Mouse (Mus musculus): ENCODE data around the gene Il11. TPM values are rescaled to one million over a fixed set of nuclear protein-coding genes. Genes with fewer than 3 reads are reported as not detected.

Il11 gene
- total RNA-seq, 2 experiments from 2014 or later = 0.26 TPM; not detected in 1

GRCm38 (mm10) chr7:4748321-4748720 is 34.3 kb downstream of the Il11 start:
- no peak for DNase-seq (ENCODE audit: low spot score)
- intact Hi-C loops (cut with DNase I) = no loop called here

GRCm38 (mm10) chr7:4747156-4747899 is 35.3 kb downstream of the Il11 start:
- intact Hi-C loops (cut with DNase I) = no loop called here
- DNase-seq (ENCODE audit: low spot score) = no peak

- intact Hi-C loops (cut with DNase I) = no loop called here
- no peak for DNase-seq (ENCODE audit: low spot score)
Measured at GRCm38 (mm10) chr7:4746326-4746980, 36.2 kb downstream of the Il11 start.

GRCm38 (mm10) chr7:4744886-4745285 is 37.8 kb downstream of the Il11 start:
- DNase-seq (ENCODE audit: low spot score) = no peak
- intact Hi-C loops (cut with DNase I) = loop anchor here (5.0 kb wide), 2 partner anchors 58 to 122 kb away; partner anchors contain the start of gene Hspbp1

GRCm38 (mm10) chr7:4743354-4743753 is 39.3 kb downstream of the Il11 start:
- intact Hi-C loops (cut with DNase I) = loop anchor here (5.0 kb wide), 2 partner anchors 56 to 124 kb away; partner anchors contain the start of gene Hspbp1
- DNase-seq (ENCODE audit: low spot score) = no peak

- no peak for DNase-seq (ENCODE audit: low spot score)
- intact Hi-C loops (cut with DNase I) = loop anchor here (5.0 kb wide), 2 partner anchors 55 to 125 kb away; partner anchors contain the start of gene Hspbp1
Measured at GRCm38 (mm10) chr7:4742482-4742819, 40.2 kb downstream of the Il11 start.

- intact Hi-C loops (cut with DNase I) = loop anchor here (2.0 to 5.0 kb wide), 3 partner anchors 47 to 125 kb away; partner anchors contain the start of genes Hspbp1 and Tmem238
- no peak for DNase-seq (ENCODE audit: low spot score)
Measured at GRCm38 (mm10) chr7:4741672-4742481, 40.8 kb downstream of the Il11 start.

- intact Hi-C loops (cut with DNase I) = loop anchor here (2.0 to 5.0 kb wide), 3 partner anchors 48 to 126 kb away; partner anchors contain the start of genes Hspbp1 and Tmem238
- DNase-seq (ENCODE audit: low spot score) = peak; percentile 62
Measured at GRCm38 (mm10) chr7:4741151-4741550, 41.5 kb downstream of the Il11 start.

- no peak for DNase-seq (ENCODE audit: low spot score)
- intact Hi-C loops (cut with DNase I) = loop anchor here (2.0 to 5.0 kb wide), 3 partner anchors 48 to 127 kb away; partner anchors contain the start of genes Hspbp1 and Tmem238
Measured at GRCm38 (mm10) chr7:4740309-4740727, 42.3 kb downstream of the Il11 start.

- DNase-seq (ENCODE audit: low spot score) = peak; percentile 99
- intact Hi-C loops (cut with DNase I) = loop anchor here (2.0 to 5.0 kb wide), 3 partner anchors 49 to 128 kb away; partner anchors contain the start of genes Hspbp1 and Tmem238
Measured at GRCm38 (mm10) chr7:4739544-4740275, 42.9 kb downstream of the Il11 start, which contains the start of gene Kmt5c. Gene Kmt5c, plus strand, starts transcription at chr7:4740115.

GRCm38 (mm10) chr7:4739041-4739543 is 43.6 kb downstream of the Il11 start:
- DNase-seq (ENCODE audit: low spot score) = no peak
- intact Hi-C loops (cut with DNase I) = no loop called here

- DNase-seq (ENCODE audit: low spot score) = no peak
- intact Hi-C loops (cut with DNase I) = no loop called here
Measured at GRCm38 (mm10) chr7:4732968-4733392, 49.7 kb downstream of the Il11 start.

GRCm38 (mm10) chr7:4731090-4731489 is 51.6 kb downstream of the Il11 start:
- no peak for DNase-seq (ENCODE audit: low spot score)
- intact Hi-C loops (cut with DNase I) = no loop called here

GRCm38 (mm10) chr7:4725169-4725568 is 57.5 kb downstream of the Il11 start, which contains the start of gene Tmem150b:
Gene Tmem150b, minus strand, starts transcription at chr7:4725249.
- intact Hi-C loops (cut with DNase I) = no loop called here
- DNase-seq (ENCODE audit: low spot score) = no peak

GRCm38 (mm10) chr7:4724359-4724758 is 58.3 kb downstream of the Il11 start:
- intact Hi-C loops (cut with DNase I) = no loop called here
- no peak for DNase-seq (ENCODE audit: low spot score)

- intact Hi-C loops (cut with DNase I) = no loop called here
Measured at GRCm38 (mm10) chr7:4723508-4723907, 59.2 kb downstream of the Il11 start.

More at GRCm38 (mm10) chr7:4723508-4723907, 59.2 kb downstream of the Il11 start:
- DNase-seq (ENCODE audit: low spot score) = no peak
